Mouse (Mus musculus): Measurements from ENCODE around the gene Gm4969.

- TF ChIP-seq GATA1 (IDR thresholded peaks at IDR 0.05; ENCODE audit: borderline replicate concordance, low read length) (no peak), FLI1 (IDR thresholded peaks at IDR 0.05; ENCODE audit: low read length) (no peak)
Measured at GRCm38 (mm10) chr7:19088813-19089212, 29.4 kb downstream of the Gm4969 start.

Measured in megakaryocyte, embryonic 14.5 days (primary cell).